Mouse (Mus musculus): Measurements from ENCODE around the gene Sema3f. TPM values are rescaled to one million over a fixed set of nuclear protein-coding genes. Genes with fewer than 3 reads are reported as not detected.

The Sema3f gene
- polyA plus RNA-seq, 1 experiment = 9.9 TPM

GRCm38 (mm10) chr9:107660777-107661176 lies 49.5 kb downstream of the Sema3f start:
- Histone ChIP-seq H3K36me3 (ENCODE audit: control insufficient read depth, insufficient read depth, low read length) (no peaks in the 10 kb centered on the region), H3K4me1 (ENCODE audit: control insufficient read depth, insufficient read depth, low read length) (no peaks in the 10 kb centered on the region), H3K4me3 (ENCODE audit: control insufficient read depth, low read depth, low read length) (no peak overlapping the region), H3K27ac (ENCODE audit: control insufficient read depth, insufficient read depth, low read depth, low read length) (no peak overlapping the region), H3K27me3 (ENCODE audit: control insufficient read depth, insufficient read depth, low read length) (no peaks in the 10 kb centered on the region)
- no peak for TF ChIP-seq CTCF (IDR thresholded peaks at IDR 0.05; ENCODE audit: control insufficient read depth, insufficient read depth, insufficient replicate concordance, low read depth, low read length)
- TF ChIP-seq POLR2A (IDR thresholded peaks at IDR 0.05; ENCODE audit: control insufficient read depth, low read depth, low read length) = no peak

- no peaks in the 10 kb centered on the region for H3K27me3 ChIP-seq (ENCODE audit: control insufficient read depth, insufficient read depth, low read length)
- H3K4me3 ChIP-seq (ENCODE audit: control insufficient read depth, low read depth, low read length) = no peak overlapping the region
- no peak overlapping the region for H3K27ac ChIP-seq (ENCODE audit: control insufficient read depth, insufficient read depth, low read depth, low read length)
- H3K36me3 ChIP-seq (ENCODE audit: control insufficient read depth, insufficient read depth, low read length) = no peaks in the 10 kb centered on the region
- TF ChIP-seq POLR2A (IDR thresholded peaks at IDR 0.05; ENCODE audit: control insufficient read depth, low read depth, low read length) (no peak), CTCF (IDR thresholded peaks at IDR 0.05; ENCODE audit: control insufficient read depth, insufficient read depth, insufficient replicate concordance, low read depth, low read length) (no peak)
- H3K4me1 ChIP-seq (ENCODE audit: control insufficient read depth, insufficient read depth, low read length) = no peaks in the 10 kb centered on the region
Observed at GRCm38 (mm10) chr9:107659961-107660360, 50.3 kb downstream of the Sema3f start.

- Histone ChIP-seq H3K4me3 (ENCODE audit: control insufficient read depth, low read depth, low read length) (no peak overlapping the region), H3K27me3 (ENCODE audit: control insufficient read depth, insufficient read depth, low read length) (no peaks in the 10 kb centered on the region), H3K4me1 (ENCODE audit: control insufficient read depth, insufficient read depth, low read length) (no peaks in the 10 kb centered on the region), H3K27ac (ENCODE audit: control insufficient read depth, insufficient read depth, low read depth, low read length) (no peak overlapping the region), H3K36me3 (ENCODE audit: control insufficient read depth, insufficient read depth, low read length) (no peaks in the 10 kb centered on the region)
- TF ChIP-seq POLR2A (IDR thresholded peaks at IDR 0.05; ENCODE audit: control insufficient read depth, low read depth, low read length) (no peak), CTCF (IDR thresholded peaks at IDR 0.05; ENCODE audit: control insufficient read depth, insufficient read depth, insufficient replicate concordance, low read depth, low read length) (no peak)
Observed at GRCm38 (mm10) chr9:107659551-107659950, 50.7 kb downstream of the Sema3f start.

GRCm38 (mm10) chr9:107658096-107658495 lies 52.2 kb downstream of the Sema3f start:
- H3K27me3 ChIP-seq (ENCODE audit: control insufficient read depth, insufficient read depth, low read length) = no peaks in the 10 kb centered on the region
- H3K36me3 ChIP-seq (ENCODE audit: control insufficient read depth, insufficient read depth, low read length) = no peaks in the 10 kb centered on the region
- H3K4me3 ChIP-seq (ENCODE audit: control insufficient read depth, low read depth, low read length) = no peak overlapping the region
- no peak overlapping the region for H3K27ac ChIP-seq (ENCODE audit: control insufficient read depth, insufficient read depth, low read depth, low read length)
- H3K4me1 ChIP-seq (ENCODE audit: control insufficient read depth, insufficient read depth, low read length) = no peaks in the 10 kb centered on the region
- TF ChIP-seq POLR2A (IDR thresholded peaks at IDR 0.05; ENCODE audit: control insufficient read depth, low read depth, low read length) (no peak), CTCF (IDR thresholded peaks at IDR 0.05; ENCODE audit: control insufficient read depth, insufficient read depth, insufficient replicate concordance, low read depth, low read length) (no peak)

GRCm38 (mm10) chr9:107657144-107657543 lies 53.1 kb downstream of the Sema3f start:
- no peaks in the 10 kb centered on the region for H3K36me3 ChIP-seq (ENCODE audit: control insufficient read depth, insufficient read depth, low read length)
- H3K4me1 ChIP-seq (ENCODE audit: control insufficient read depth, insufficient read depth, low read length) = no peaks in the 10 kb centered on the region
- no peak overlapping the region for H3K4me3 ChIP-seq (ENCODE audit: control insufficient read depth, low read depth, low read length)
- H3K27ac ChIP-seq (ENCODE audit: control insufficient read depth, insufficient read depth, low read depth, low read length) = no peak overlapping the region
- H3K27me3 ChIP-seq (ENCODE audit: control insufficient read depth, insufficient read depth, low read length) = no peaks in the 10 kb centered on the region
- TF ChIP-seq POLR2A (IDR thresholded peaks at IDR 0.05; ENCODE audit: control insufficient read depth, low read depth, low read length) (no peak), CTCF (IDR thresholded peaks at IDR 0.05; ENCODE audit: control insufficient read depth, insufficient read depth, insufficient replicate concordance, low read depth, low read length) (no peak)

GRCm38 (mm10) chr9:107654585-107654984 lies 55.7 kb downstream of the Sema3f start:
- Histone ChIP-seq H3K27ac (ENCODE audit: control insufficient read depth, insufficient read depth, low read depth, low read length) (no peak overlapping the region), H3K27me3 (ENCODE audit: control insufficient read depth, insufficient read depth, low read length) (no peaks in the 10 kb centered on the region), H3K36me3 (ENCODE audit: control insufficient read depth, insufficient read depth, low read length) (no peaks in the 10 kb centered on the region), H3K4me1 (ENCODE audit: control insufficient read depth, insufficient read depth, low read length) (no peaks in the 10 kb centered on the region), H3K4me3 (ENCODE audit: control insufficient read depth, low read depth, low read length) (no peak overlapping the region)
- no peak for TF ChIP-seq CTCF (IDR thresholded peaks at IDR 0.05; ENCODE audit: control insufficient read depth, insufficient read depth, insufficient replicate concordance, low read depth, low read length)
- TF ChIP-seq POLR2A (IDR thresholded peaks at IDR 0.05; ENCODE audit: control insufficient read depth, low read depth, low read length) = no peak

- TF ChIP-seq CTCF (IDR thresholded peaks at IDR 0.05; ENCODE audit: control insufficient read depth, insufficient read depth, insufficient replicate concordance, low read depth, low read length) (no peak), POLR2A (IDR thresholded peaks at IDR 0.05; ENCODE audit: control insufficient read depth, low read depth, low read length) (no peak)
- H3K27me3 ChIP-seq (ENCODE audit: control insufficient read depth, insufficient read depth, low read length) = no peaks in the 10 kb centered on the region
- H3K36me3 ChIP-seq (ENCODE audit: control insufficient read depth, insufficient read depth, low read length) = no peaks in the 10 kb centered on the region
- no peaks in the 10 kb centered on the region for H3K4me1 ChIP-seq (ENCODE audit: control insufficient read depth, insufficient read depth, low read length)
- H3K27ac ChIP-seq (ENCODE audit: control insufficient read depth, insufficient read depth, low read depth, low read length) = no peak overlapping the region
- H3K4me3 ChIP-seq (ENCODE audit: control insufficient read depth, low read depth, low read length) = no peak overlapping the region
Observed at GRCm38 (mm10) chr9:107653474-107653873, 56.8 kb downstream of the Sema3f start.
